Mouse (Mus musculus) CH12.LX (cell line): Measurements from ENCODE around the gene Gjb5. TPM values are rescaled to one million over a fixed set of nuclear protein-coding genes. Genes with fewer than 3 reads are reported as not detected.

ENCODE experiments used
- DNase-seq: peaks from one replicate; pipeline ENCODE4 v3.0.0-alpha.2; 2013; ENCODE audit errors: extremely low read depth
- H3K27ac ChIP-seq: 2 replicates; pipeline ENCODE4 v1.5.1; 2012; ENCODE audit warnings: low read depth, mild to moderate bottlenecking, control low read depth, moderate library complexity; ENCODE audit not compliant: insufficient read depth
- H3K27me3 ChIP-seq: replicated peaks from 2 replicates; pipeline ENCODE3; 2012; ENCODE audit warnings: inconsistent platforms
- H3K36me3 ChIP-seq, 2 experiments: replicated peaks in 1 of 2; 2 replicates each; pipeline versions ENCODE3 to v1.6.1; 2012; ENCODE audit warnings: inconsistent platforms in 1 of 2, low read length in 1 of 2, mild to moderate bottlenecking in 1 of 2, mixed read lengths in 1 of 2, moderate library complexity in 1 of 2; ENCODE audit not compliant: control insufficient read depth in 1 of 2, insufficient read depth in 1 of 2
- H3K4me1 ChIP-seq, 2 experiments: 2 replicates each; pipeline ENCODE4 v1.6.1; 2012; ENCODE audit warnings: inconsistent platforms in 1 of 2, moderate library complexity in 1 of 2; ENCODE audit not compliant: insufficient read depth in 2 of 2, control insufficient read depth in 1 of 2
- H3K4me2 ChIP-seq: 2 replicates; pipeline ENCODE4 v1.6.1; 2012; ENCODE audit warnings: low read depth, mild to moderate bottlenecking, control low read depth; ENCODE audit not compliant: poor library complexity, insufficient read depth, severe bottlenecking
- H3K4me3 ChIP-seq, 3 experiments: fragments of 150-350 bp in 1 of 3; sonication (generic) in 1 of 3; replicated peaks in 1 of 3; 2 replicates each; pipeline versions ENCODE3 to v1.5.1; 2011 to 2012; ENCODE audit warnings: low read depth in 2 of 3, low read length in 2 of 3, mild to moderate bottlenecking in 2 of 3, moderate library complexity in 2 of 3, control low read depth in 1 of 3, improper control_type of control experiment in 1 of 3, inconsistent platforms in 1 of 3, mixed read lengths in 1 of 3; ENCODE audit not compliant: poor library complexity in 1 of 3
- H3K79me2 ChIP-seq: replicated peaks from 2 replicates; pipeline ENCODE4 v1.6.1; 2012; ENCODE audit warnings: mild to moderate bottlenecking, moderate library complexity; ENCODE audit not compliant: control insufficient read depth, poor library complexity, insufficient read depth, severe bottlenecking; ENCODE audit errors: extremely low read depth
- H3K9ac ChIP-seq: 2 replicates; pipeline ENCODE4 v1.6.1; 2012; ENCODE audit warnings: low read depth, mild to moderate bottlenecking, control low read depth, moderate library complexity; ENCODE audit not compliant: insufficient read depth
- H3K9me3 ChIP-seq: replicated peaks from 2 replicates; pipeline ENCODE3; 2012; ENCODE audit warnings: low read length, inconsistent platforms, mixed read lengths
- CHD2 ChIP-seq: IDR thresholded peaks from 2 replicates; pipeline ENCODE4 v1.6.1; 2011; ENCODE audit warnings: low read length, improper control_type of control experiment
- CTCF ChIP-seq, 2 experiments: IDR thresholded peaks in 1 of 2; conservative IDR thresholded peaks in 1 of 2; 2 replicates each; pipeline ENCODE4 v1.5.1; 2011 to 2012; ENCODE audit warnings: low read depth in 2 of 2, low read length in 2 of 2, improper control_type of control experiment in 1 of 2, inconsistent platforms in 1 of 2, mild to moderate bottlenecking in 1 of 2, moderate library complexity in 1 of 2
- ELF1 ChIP-seq: IDR thresholded peaks from 2 replicates; pipeline ENCODE4 v1.6.1; 2014; ENCODE audit warnings: low read depth, mild to moderate bottlenecking, inconsistent platforms, low read length, improper control_type of control experiment
- EP300 ChIP-seq: IDR thresholded peaks from 2 replicates; pipeline ENCODE4 v1.6.1; 2011; ENCODE audit warnings: low read length, improper control_type of control experiment
- ETS1 ChIP-seq: conservative IDR thresholded peaks from 2 replicates; pipeline ENCODE4 v1.6.1; 2012; ENCODE audit warnings: low read depth, mild to moderate bottlenecking, inconsistent platforms, low read length, improper control_type of control experiment, moderate library complexity
- HCFC1 ChIP-seq: IDR thresholded peaks from 2 replicates; pipeline ENCODE4 v1.6.1; 2012; ENCODE audit warnings: low read depth, mild to moderate bottlenecking, inconsistent platforms, low read length, improper control_type of control experiment
- IRF4 ChIP-seq: IDR thresholded peaks from 2 replicates; pipeline ENCODE4 v1.6.1; 2014; ENCODE audit warnings: low read depth, mild to moderate bottlenecking, inconsistent platforms, low read length, improper control_type of control experiment
- KAT2A ChIP-seq: IDR thresholded peaks from 2 replicates; pipeline ENCODE4 v1.6.1; 2012; ENCODE audit warnings: low read length, improper control_type of control experiment, inconsistent platforms; ENCODE audit not compliant: insufficient replicate concordance
- MAFK ChIP-seq: IDR thresholded peaks from 2 replicates; pipeline ENCODE4 v1.6.1; 2011; ENCODE audit warnings: low read length, improper control_type of control experiment; ENCODE audit not compliant: insufficient replicate concordance
- MAZ ChIP-seq: IDR thresholded peaks from 2 replicates; pipeline ENCODE4 v1.6.1; 2012; ENCODE audit warnings: low read depth, mild to moderate bottlenecking, inconsistent platforms, low read length, improper control_type of control experiment, moderate library complexity
- MEF2A ChIP-seq: IDR thresholded peaks from 2 replicates; pipeline ENCODE4 v1.6.1; 2014; ENCODE audit warnings: low read depth, mild to moderate bottlenecking, inconsistent platforms, low read length, improper control_type of control experiment, borderline replicate concordance
- MYC ChIP-seq: IDR thresholded peaks from 2 replicates; pipeline ENCODE4 v1.6.1; 2011; ENCODE audit warnings: low read depth, mild to moderate bottlenecking, improper control_type of control experiment, low read length
- NELFE ChIP-seq: IDR thresholded peaks from 2 replicates; pipeline ENCODE4 v1.6.1; 2011; ENCODE audit warnings: low read depth, low read length, improper control_type of control experiment
- NRF1 ChIP-seq: IDR thresholded peaks from 2 replicates; pipeline ENCODE4 v1.6.1; 2014; ENCODE audit warnings: low read depth, mild to moderate bottlenecking, inconsistent platforms, low read length, improper control_type of control experiment, moderate library complexity
- PAX5 ChIP-seq: IDR thresholded peaks from 2 replicates; pipeline ENCODE4 v1.6.1; 2012; ENCODE audit warnings: low read length, inconsistent platforms, mixed read lengths
- POLR2AphosphoS2 ChIP-seq: IDR thresholded peaks from 2 replicates; pipeline ENCODE4 v1.6.1; 2011; ENCODE audit warnings: low read depth, low read length, improper control_type of control experiment
- SIN3A ChIP-seq: IDR thresholded peaks from 2 replicates; pipeline ENCODE4 v1.6.1; 2012; ENCODE audit warnings: low read length, improper control_type of control experiment, inconsistent platforms
- SMC3 ChIP-seq: IDR thresholded peaks from 2 replicates; pipeline ENCODE4 v1.6.1; 2011; ENCODE audit warnings: low read depth, low read length, improper control_type of control experiment
- TCF12 ChIP-seq: IDR thresholded peaks from 2 replicates; pipeline ENCODE4 v1.6.1; 2014; ENCODE audit warnings: low read depth, mild to moderate bottlenecking, inconsistent platforms, low read length, improper control_type of control experiment
- UBTF ChIP-seq: IDR thresholded peaks from 2 replicates; pipeline ENCODE4 v1.6.1; 2012; ENCODE audit warnings: low read depth, mild to moderate bottlenecking, inconsistent platforms, low read length, improper control_type of control experiment, moderate library complexity
- USF1 ChIP-seq: IDR thresholded peaks from 2 replicates; pipeline ENCODE4 v1.6.1; 2014; ENCODE audit warnings: low read depth, mild to moderate bottlenecking, inconsistent platforms, low read length, improper control_type of control experiment
- USF2 ChIP-seq: conservative IDR thresholded peaks from 2 replicates; pipeline ENCODE4 v1.6.1; 2011; ENCODE audit warnings: low read depth, low read length, improper control_type of control experiment
- ZC3H11A ChIP-seq: IDR thresholded peaks from 2 replicates; pipeline ENCODE4 v1.6.1; 2012; ENCODE audit warnings: low read depth, mild to moderate bottlenecking, inconsistent platforms, low read length, improper control_type of control experiment
- ZKSCAN1 ChIP-seq: IDR thresholded peaks from 2 replicates; pipeline ENCODE4 v1.6.1; 2012; ENCODE audit warnings: low read depth, inconsistent platforms, low read length, improper control_type of control experiment, borderline replicate concordance
- ZMIZ1 ChIP-seq: IDR thresholded peaks from 2 replicates; pipeline ENCODE4 v1.6.1; 2012; ENCODE audit warnings: low read depth, mild to moderate bottlenecking, inconsistent platforms, low read length, improper control_type of control experiment
- dilution Hi-C: fragments of 300-500 bp; cut with MboI; formaldehyde crosslinking; loops from 2 replicates; pipeline ENCODE4 v1.14.3; 2020; ENCODE audit warnings: low sequenced_read_pairs; ENCODE audit not compliant: extremely low pct_unique_long_range_greater_than_20kb, extremely low pct_ligation_motif_present
- in situ Hi-C: fragments of 300-500 bp; cut with MboI; formaldehyde crosslinking; loops from 3 replicates; pipeline ENCODE4 v1.14.3; 2019; ENCODE audit warnings: low sequenced_read_pairs, low pct_ligation_motif_present, low pct_unique_long_range_greater_than_20kb, mixed read lengths
- polyA plus RNA-seq: library from polyadenylated mRNA; unstranded; fragments of >175 nt; gene quantifications from 2 replicates; pipeline ENCODE4 v1.2.1, GENCODE M21; 2012; ENCODE audit warnings: low read depth; ENCODE audit not compliant: insufficient read length
- total RNA-seq, 2 experiments: library from RNA; depleted of rRNA; stranded (reverse); fragments of 300-350 nt in 1 of 2; fragments of >200 nt in 1 of 2; gene quantifications; 2 replicates each; pipeline ENCODE4 v1.2.3; 2012 to 2014

Gene Gjb5
- total and polyA plus RNA-seq, 3 experiments: 0.34 to 0.50 TPM; not detected in 1

DNA sequence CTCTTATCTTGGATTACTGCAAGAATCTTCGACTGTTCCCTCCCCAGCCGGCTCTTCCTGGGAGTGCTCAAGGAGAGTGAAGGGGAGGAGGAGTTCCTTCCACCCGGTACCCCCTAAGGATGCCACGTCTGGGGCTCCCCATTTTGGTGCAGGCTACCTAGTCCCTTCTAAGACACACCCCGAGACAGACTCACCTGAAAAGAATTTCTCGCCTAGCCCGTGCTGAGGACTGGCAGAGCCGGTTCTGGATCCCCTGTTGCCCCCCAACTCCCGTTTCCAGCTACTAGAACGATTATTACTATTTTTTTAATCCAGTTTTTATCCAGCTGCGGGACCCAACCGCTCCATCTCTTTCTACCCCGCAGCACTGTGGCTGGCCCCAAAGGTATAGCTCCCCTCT lies 28.2 kb downstream of the Gjb5 start:
- Histone ChIP-seq H3K9ac (no peak overlapping the region), H3K4me3 (no peak overlapping the region), H3K36me3 (no peaks in the 10 kb centered on the region), H3K27ac (no peak overlapping the region), H3K27me3 (peaks cover 13% of the 10 kb centered on the region), H3K79me2 (no peaks in the 10 kb centered on the region), H3K4me2 (no peak overlapping the region), H3K9me3 (no peaks in the 10 kb centered on the region), H3K4me1 (peaks cover 0 to 2% of the 10 kb centered on the region in 2 experiments; a peak in 1 of 4 replicates)
- dilution Hi-C loops: no loop called here
- TF ChIP-seq HCFC1 (no peak), SIN3A (no peak), MAFK (no peak), CTCF (conservative IDR thresholded peaks at IDR 0.05 in 1 of 2, IDR thresholded peaks at IDR 0.05 in 1 of 2; ENCODE audit: low read depth in 2 of 2, low read length in 2 of 2) (no peak), ETS1 (no peak), PAX5 (no peak), MEF2A (no peak), EP300 (no peak), UBTF (no peak), CHD2 (no peak), NRF1 (no peak), ZKSCAN1 (no peak)
- in situ Hi-C loops: no loop called here
- DNase-seq: no peak

DNA sequence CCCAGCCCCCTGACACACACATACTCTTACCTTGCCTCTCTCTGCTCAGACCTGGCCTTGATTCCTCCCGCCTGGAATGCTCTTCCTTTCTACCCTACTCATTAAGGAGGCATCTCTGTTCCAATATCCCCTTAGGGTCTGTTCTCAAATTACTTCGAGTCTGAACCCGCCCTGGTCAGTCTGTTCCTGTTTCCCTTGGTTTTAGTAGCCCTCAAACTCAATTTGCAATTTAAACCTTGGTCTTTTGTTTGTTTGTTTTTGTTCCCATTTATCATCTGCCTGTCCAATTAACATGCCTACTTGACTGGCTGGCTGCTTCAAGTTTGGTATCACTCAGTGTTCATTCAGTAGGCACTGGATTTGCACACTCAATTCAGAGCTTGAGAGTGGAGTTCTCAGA lies 28.9 kb downstream of the Gjb5 start:
- Histone ChIP-seq H3K36me3 (no peaks in the 10 kb centered on the region), H3K4me2 (no peak overlapping the region), H3K4me3 (no peak overlapping the region), H3K79me2 (no peaks in the 10 kb centered on the region), H3K27me3 (peaks cover 15% of the 10 kb centered on the region), H3K27ac (no peak overlapping the region), H3K4me1 (peaks cover 2 to 6% of the 10 kb centered on the region in 2 experiments; a peak in 3 of 4 replicates), H3K9ac (no peak overlapping the region), H3K9me3 (no peaks in the 10 kb centered on the region)
- dilution Hi-C loops (no loop called here), in situ Hi-C loops (no loop called here)
- TF ChIP-seq MYC (no peak), NELFE (no peak), MEF2A (no peak), ETS1 (no peak), KAT2A (no peak), ZKSCAN1 (no peak), USF2 (no peak), TCF12 (no peak), POLR2AphosphoS2 (no peak), ZMIZ1 (no peak), ZC3H11A (no peak), SMC3 (no peak), ELF1 (no peak), SIN3A (no peak), IRF4 (no peak), EP300 (no peak), NRF1 (no peak), MAZ (no peak), USF1 (no peak)
- DNase-seq: no peak
